Mouse (Mus musculus): ENCODE measurements around the gene Asic2. TPM values are rescaled to one million over a fixed set of nuclear protein-coding genes. Genes with fewer than 3 reads are reported as not detected.
A peak's percentile ranks its signal among the peaks of the same experiment; 100 is the strongest.

The Asic2 gene
- polyA plus RNA-seq, 1 experiment from 2014 or later, result 12.4 TPM

- Histone ChIP-seq H3K4me3 (replicated peaks; ENCODE audit: low read length) (peak overlapping the region; percentile 24), H3K36me3 (replicated peaks; ENCODE audit: control insufficient read depth, insufficient read depth) (no peaks in the 10 kb centered on the region), H3K4me1 (replicated peaks; ENCODE audit: control insufficient read depth, insufficient read depth, low read length) (peaks cover 44% of the 10 kb centered on the region), H3K9me3 (ENCODE audit: control insufficient read depth, low read length) (no peaks in the 10 kb centered on the region), H3K9ac (peak overlapping the region; percentile 49), H3K4me2 (replicated peaks) (peak overlapping the region; percentile 87), H3K27me3 (ENCODE audit: control insufficient read depth, insufficient read depth, low read length) (peaks cover 12% of the 10 kb centered on the region; the same call in 1 of the 2 replicates), H3K27ac (no peak overlapping the region)
- 9% methylated on average over 15 of the region's 15 CpGs for WGBS
- DNase-seq (ENCODE audit: low spot score), result peak; percentile 48
- 0 out of 2 replicates have a peak, but pooled peaks have one; percentile 24 for ATAC-seq (ENCODE audit: low FRiP score)
These were observed 1.5 kb downstream of the Asic2 start for GRCm38 (mm10) chr11:81966626-81967289.

DNA sequence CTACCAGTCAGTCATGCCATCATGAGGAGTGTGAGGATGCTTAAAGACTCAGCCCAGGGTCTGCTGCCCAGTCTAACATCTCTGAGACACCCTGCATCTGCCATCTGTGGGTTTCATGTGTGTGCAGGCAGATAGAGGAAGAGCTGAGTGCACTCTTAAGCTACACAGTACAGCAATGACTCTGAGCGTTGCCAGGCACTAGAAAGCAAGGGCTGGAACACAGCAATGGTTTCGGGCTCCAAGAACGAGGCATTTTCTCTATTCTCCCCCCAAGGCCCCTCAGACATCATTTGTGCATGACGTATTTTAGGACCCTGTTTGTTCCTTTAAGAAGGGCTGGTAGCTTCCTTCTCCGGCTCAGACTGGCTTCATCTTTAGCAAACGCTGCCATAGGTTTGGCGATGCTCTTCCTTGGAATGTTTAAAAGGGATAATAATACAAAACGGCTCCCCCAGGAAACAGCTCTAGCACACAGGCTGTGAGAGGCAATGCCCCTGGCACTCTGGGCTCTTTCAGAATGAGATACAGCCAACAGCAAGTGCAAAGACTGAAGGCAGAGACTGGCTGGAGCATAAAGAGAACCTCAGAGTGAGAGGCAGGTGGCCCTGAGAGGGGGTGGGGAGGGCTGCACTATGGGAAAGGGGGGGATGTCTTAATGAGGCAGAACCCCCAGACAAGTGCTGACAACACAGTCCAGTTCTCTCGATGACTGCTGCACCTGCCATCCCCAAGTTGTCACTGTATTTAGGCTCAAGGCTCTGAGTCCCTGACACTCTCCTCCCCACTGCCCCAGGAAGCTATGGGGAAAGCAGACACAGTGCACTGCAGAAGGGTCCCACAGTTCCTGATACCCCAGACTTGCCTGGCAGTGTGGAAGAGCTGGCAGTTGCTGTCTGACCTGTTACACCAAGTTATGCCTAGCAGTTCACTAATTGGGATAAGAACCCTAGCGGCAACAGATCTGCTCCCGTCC, 2.3 kb downstream of the Asic2 start:
- peak overlapping the region; percentile 49 for H3K9ac ChIP-seq
- no peaks in the 10 kb centered on the region for H3K9me3 ChIP-seq (ENCODE audit: control insufficient read depth, low read length)
- H3K36me3 ChIP-seq (replicated peaks; ENCODE audit: control insufficient read depth, insufficient read depth), result no peaks in the 10 kb centered on the region
- H3K4me2 ChIP-seq (replicated peaks), result peak overlapping the region; percentile 87
- DNase-seq (ENCODE audit: low spot score) (no peak), ATAC-seq (ENCODE audit: low FRiP score) (0 out of 2 replicates have a peak, but pooled peaks have one; percentile 31)
- peaks cover 44% of the 10 kb centered on the region for H3K4me1 ChIP-seq (replicated peaks; ENCODE audit: control insufficient read depth, insufficient read depth, low read length)
- no peak overlapping the region; the same call in 1 of the 2 replicates for H3K27ac ChIP-seq
- H3K4me3 ChIP-seq (replicated peaks; ENCODE audit: low read length), result peak overlapping the region; percentile 24
- peaks cover 12% of the 10 kb centered on the region; the same call in 1 of the 2 replicates for H3K27me3 ChIP-seq (ENCODE audit: control insufficient read depth, insufficient read depth, low read length)
- WGBS, result 51% methylated on average over 11 of the region's 11 CpGs

GRCm38 (mm10) chr11:81964561-81964960, 3.7 kb downstream of the Asic2 start:
- Histone ChIP-seq H3K36me3 (replicated peaks; ENCODE audit: control insufficient read depth, insufficient read depth) (no peaks in the 10 kb centered on the region), H3K27me3 (ENCODE audit: control insufficient read depth, insufficient read depth, low read length) (peaks cover 10% of the 10 kb centered on the region; the same call in 1 of the 2 replicates), H3K27ac (no peak overlapping the region), H3K9me3 (ENCODE audit: control insufficient read depth, low read length) (no peaks in the 10 kb centered on the region), H3K4me1 (replicated peaks; ENCODE audit: control insufficient read depth, insufficient read depth, low read length) (peaks cover 44% of the 10 kb centered on the region), H3K4me3 (replicated peaks; ENCODE audit: low read length) (no peak overlapping the region), H3K4me2 (replicated peaks) (no peak overlapping the region), H3K9ac (no peak overlapping the region)
- ATAC-seq (ENCODE audit: low FRiP score) (no peak), DNase-seq (ENCODE audit: low spot score) (no peak)
- WGBS, result 51% methylated on average over 4 of the region's 4 CpGs

DNA sequence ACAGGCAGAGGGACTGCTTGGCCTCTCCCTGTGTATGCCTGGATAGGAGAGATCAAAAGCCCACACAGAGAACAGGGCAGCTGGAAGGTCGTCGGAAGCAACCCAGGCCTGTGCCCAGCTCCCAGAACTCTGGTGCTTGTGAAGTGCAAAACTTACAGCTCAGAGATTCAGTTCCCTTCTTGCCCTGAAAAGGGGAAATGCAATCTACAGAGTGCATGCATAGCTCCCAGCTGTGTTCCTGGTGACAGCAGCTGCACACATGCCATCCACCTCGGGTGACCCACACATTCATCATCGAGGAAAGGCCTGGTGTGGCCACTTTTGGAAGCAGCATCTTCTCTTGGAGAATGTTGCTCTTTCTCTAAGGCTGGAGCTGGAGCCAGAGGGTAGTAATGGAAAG, 13.9 kb downstream of the Asic2 start:
- Histone ChIP-seq H3K4me1 (replicated peaks; ENCODE audit: control insufficient read depth, insufficient read depth, low read length) (no peaks in the 10 kb centered on the region), H3K9me3 (ENCODE audit: control insufficient read depth, low read length) (no peaks in the 10 kb centered on the region), H3K27me3 (ENCODE audit: control insufficient read depth, insufficient read depth, low read length) (no peaks in the 10 kb centered on the region), H3K27ac (no peak overlapping the region), H3K4me2 (replicated peaks) (no peak overlapping the region), H3K9ac (no peak overlapping the region), H3K36me3 (replicated peaks; ENCODE audit: control insufficient read depth, insufficient read depth) (no peaks in the 10 kb centered on the region), H3K4me3 (replicated peaks; ENCODE audit: low read length) (no peak overlapping the region)
- 56% methylated on average over 4 of the region's 4 CpGs for WGBS
- ATAC-seq (ENCODE audit: low FRiP score) (no peak), DNase-seq (ENCODE audit: low spot score) (no peak)

DNA sequence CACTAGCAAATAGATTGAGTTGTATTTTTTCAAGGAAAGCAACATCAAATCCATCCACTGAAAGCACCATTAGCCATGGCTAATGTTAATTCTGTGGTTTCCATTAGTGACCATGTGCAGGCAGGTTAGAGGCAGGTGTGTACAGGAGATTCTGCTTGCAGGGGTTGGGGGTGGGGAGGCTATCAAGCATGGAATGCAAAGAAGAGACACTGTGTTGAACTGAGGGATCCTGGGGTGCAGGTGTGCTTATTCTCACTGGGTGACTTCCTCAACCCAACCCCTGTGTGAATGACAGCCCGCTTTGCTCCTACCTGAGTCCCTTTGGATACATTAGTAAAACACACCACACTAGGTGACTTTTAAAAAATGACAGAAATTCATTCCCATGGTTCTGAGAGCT, 20.2 kb downstream of the Asic2 start:
- Histone ChIP-seq H3K27ac (no peak overlapping the region), H3K27me3 (ENCODE audit: control insufficient read depth, insufficient read depth, low read length) (no peaks in the 10 kb centered on the region), H3K36me3 (replicated peaks; ENCODE audit: control insufficient read depth, insufficient read depth) (no peaks in the 10 kb centered on the region), H3K4me2 (replicated peaks) (no peak overlapping the region), H3K4me1 (replicated peaks; ENCODE audit: control insufficient read depth, insufficient read depth, low read length) (no peaks in the 10 kb centered on the region), H3K4me3 (replicated peaks; ENCODE audit: low read length) (no peak overlapping the region), H3K9me3 (ENCODE audit: control insufficient read depth, low read length) (no peaks in the 10 kb centered on the region), H3K9ac (no peak overlapping the region)
- WGBS, result 86% methylated on average over 1 of the region's 1 CpGs
- ATAC-seq (ENCODE audit: low FRiP score), result no peak
- no peak for DNase-seq (ENCODE audit: low spot score)

DNA sequence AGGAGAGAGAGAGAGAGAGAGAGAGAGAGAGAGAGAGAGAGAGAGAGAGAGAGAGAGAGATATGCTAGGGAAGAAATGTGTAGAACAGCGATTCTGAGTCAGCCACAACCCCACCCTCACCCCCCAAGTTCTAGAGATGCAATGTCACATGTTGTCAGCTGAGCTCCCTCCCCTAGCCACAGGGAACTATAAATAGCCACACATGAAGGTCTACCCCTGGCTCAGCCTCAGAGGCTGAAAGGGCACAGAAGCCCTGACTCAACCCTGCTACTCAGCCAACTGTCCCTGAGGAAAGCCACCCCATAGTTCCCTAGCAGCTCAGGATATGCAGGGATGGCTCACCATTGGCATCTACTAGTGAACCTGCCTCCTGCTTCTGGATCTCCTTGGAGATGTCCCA, 26.1 kb downstream of the Asic2 start:
- Histone ChIP-seq H3K9me3 (ENCODE audit: control insufficient read depth, low read length) (no peaks in the 10 kb centered on the region), H3K4me1 (replicated peaks; ENCODE audit: control insufficient read depth, insufficient read depth, low read length) (no peaks in the 10 kb centered on the region), H3K27me3 (ENCODE audit: control insufficient read depth, insufficient read depth, low read length) (no peaks in the 10 kb centered on the region), H3K27ac (no peak overlapping the region), H3K4me2 (replicated peaks) (no peak overlapping the region), H3K9ac (no peak overlapping the region), H3K36me3 (replicated peaks; ENCODE audit: control insufficient read depth, insufficient read depth) (no peaks in the 10 kb centered on the region), H3K4me3 (replicated peaks; ENCODE audit: low read length) (no peak overlapping the region)
- WGBS, result 100% methylated on average over 1 of the region's 1 CpGs
- no peak for DNase-seq (ENCODE audit: low spot score)
- ATAC-seq (ENCODE audit: low FRiP score), result no peak

GRCm38 (mm10) chr11:81940988-81941387, 27.3 kb downstream of the Asic2 start:
- no peak for DNase-seq (ENCODE audit: low spot score)
- H3K4me1 ChIP-seq (replicated peaks; ENCODE audit: control insufficient read depth, insufficient read depth, low read length), result no peaks in the 10 kb centered on the region
- H3K36me3 ChIP-seq (replicated peaks; ENCODE audit: control insufficient read depth, insufficient read depth), result no peaks in the 10 kb centered on the region
- no peak overlapping the region for H3K4me2 ChIP-seq (replicated peaks)
- no peak overlapping the region for H3K4me3 ChIP-seq (replicated peaks; ENCODE audit: low read length)
- no peak overlapping the region for H3K27ac ChIP-seq
- no peak overlapping the region for H3K9ac ChIP-seq
- WGBS, result 0% methylated on average over 1 of the region's 1 CpGs
- no peaks in the 10 kb centered on the region for H3K9me3 ChIP-seq (ENCODE audit: control insufficient read depth, low read length)
- H3K27me3 ChIP-seq (ENCODE audit: control insufficient read depth, insufficient read depth, low read length), result no peaks in the 10 kb centered on the region
- no peak for ATAC-seq (ENCODE audit: low FRiP score)

DNA sequence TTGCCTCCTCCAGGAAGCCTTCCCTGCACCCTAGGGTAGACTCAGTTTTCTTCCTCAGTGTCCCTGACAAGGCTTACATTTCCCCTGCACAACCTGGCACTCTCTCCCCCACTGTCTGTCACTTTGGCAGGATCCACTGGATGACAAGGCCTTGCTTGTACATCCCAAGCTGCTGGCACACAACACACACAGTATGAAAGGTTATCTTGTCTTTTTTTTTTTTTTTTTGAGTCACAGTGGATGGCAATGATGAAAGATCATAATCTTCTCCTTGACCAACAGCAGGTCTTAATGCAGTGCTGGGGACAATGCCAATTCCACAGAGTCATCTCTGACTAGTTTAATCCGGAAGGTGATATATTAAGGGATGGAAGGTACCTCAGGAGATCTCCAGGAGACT, 30.7 kb downstream of the Asic2 start:
- ATAC-seq (ENCODE audit: low FRiP score) (no peak), DNase-seq (ENCODE audit: low spot score) (no peak)
- Histone ChIP-seq H3K27ac (no peak overlapping the region), H3K4me1 (replicated peaks; ENCODE audit: control insufficient read depth, insufficient read depth, low read length) (no peaks in the 10 kb centered on the region), H3K9ac (no peak overlapping the region), H3K4me3 (replicated peaks; ENCODE audit: low read length) (no peak overlapping the region), H3K9me3 (ENCODE audit: control insufficient read depth, low read length) (no peaks in the 10 kb centered on the region), H3K27me3 (ENCODE audit: control insufficient read depth, insufficient read depth, low read length) (no peaks in the 10 kb centered on the region), H3K36me3 (replicated peaks; ENCODE audit: control insufficient read depth, insufficient read depth) (no peaks in the 10 kb centered on the region), H3K4me2 (replicated peaks) (no peak overlapping the region)
- WGBS, result 86% methylated on average over 1 of the region's 1 CpGs

DNA sequence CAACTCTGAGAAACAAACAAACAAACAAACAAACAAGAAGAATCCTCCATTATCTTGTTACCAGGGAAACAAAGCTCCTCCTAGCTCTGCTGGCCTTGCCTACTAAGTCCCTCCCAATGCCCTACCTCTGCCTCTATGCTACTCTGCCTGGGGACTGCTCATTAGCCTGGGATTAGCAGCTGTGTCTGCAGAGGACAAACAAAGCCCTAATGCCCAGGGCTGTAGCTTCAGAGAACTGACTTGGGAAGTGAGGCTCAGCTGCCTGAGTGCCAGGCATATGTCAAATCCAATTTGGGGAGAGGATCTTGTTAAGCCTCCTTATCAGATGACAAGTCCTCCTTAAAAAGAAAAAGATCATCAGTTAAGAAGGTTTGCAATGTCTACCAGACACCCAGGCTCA, 41.9 kb downstream of the Asic2 start:
- ATAC-seq (ENCODE audit: low FRiP score) (no peak), DNase-seq (ENCODE audit: low spot score) (no peak)

More for the DNA sequence above, 41.9 kb downstream of the Asic2 start:
- H3K4me1 ChIP-seq (replicated peaks; ENCODE audit: control insufficient read depth, insufficient read depth, low read length), result no peaks in the 10 kb centered on the region; the same call in 1 of the 2 replicates
- no peak overlapping the region for H3K4me3 ChIP-seq (replicated peaks; ENCODE audit: low read length)
- no peak overlapping the region for H3K27ac ChIP-seq
- no peaks in the 10 kb centered on the region for H3K27me3 ChIP-seq (ENCODE audit: control insufficient read depth, insufficient read depth, low read length)
- H3K36me3 ChIP-seq (replicated peaks; ENCODE audit: control insufficient read depth, insufficient read depth), result no peaks in the 10 kb centered on the region
- no peak overlapping the region for H3K9ac ChIP-seq
- H3K9me3 ChIP-seq (ENCODE audit: control insufficient read depth, low read length), result no peaks in the 10 kb centered on the region
- H3K4me2 ChIP-seq (replicated peaks), result no peak overlapping the region
